Mouse (Mus musculus): Measurements from ENCODE around the gene Syndig1l.

GRCm38 (mm10) chr12:84689051-84689450 lies 9.6 kb downstream of the Syndig1l start:
- TF ChIP-seq CTCF (IDR thresholded peaks at IDR 0.05; ENCODE audit: low read depth): no peak
- no peak for TF ChIP-seq EP300 (optimal IDR thresholded peaks at IDR 0.05)

All from stomach, postnatal 0 days (tissue).